Mouse (Mus musculus) frontal cortex, postnatal 36 days (tissue): ENCODE data around the gene Zan.

Experiments
- DNase-seq, 2 experiments: peaks; one replicate each; pipeline ENCODE4 v3.0.0; 2022; ENCODE audit warnings: low spot score in 2 of 2

Zan gene

GRCm38 (mm10) chr5:137332857-137333511 is 143.9 kb downstream of the Zan start:
- no peak for DNase-seq

GRCm38 (mm10) chr5:137330910-137331309 is 146.0 kb downstream of the Zan start:
- no peak for DNase-seq
